Mouse (Mus musculus) thymus, postnatal 0 days (tissue): ENCODE measurements around the gene Dcst1. TPM values are rescaled to one million over a fixed set of nuclear protein-coding genes. Genes with fewer than 3 reads are reported as not detected.

Experiments used
- DNase-seq: peaks from one replicate; pipeline ENCODE4 v3.0.0-alpha.2; 2015; ENCODE audit warnings: low spot score
- polyA plus RNA-seq: library from polyadenylated mRNA; unstranded; fragments of >200 nt; fragmentation: Nextera tagmentation; extraction: Ambion mirVana; gene quantifications from 2 replicates; pipeline ENCODE4 v1.2.1, GENCODE M21; 2015

The Dcst1 gene
- polyA plus RNA-seq, 1 experiment from 2014 or later = 0.14 TPM

GRCm38 (mm10) chr3:89315930-89316831 is 48.9 kb downstream of the Dcst1 start:
- peak; percentile 37 for DNase-seq

DNA sequence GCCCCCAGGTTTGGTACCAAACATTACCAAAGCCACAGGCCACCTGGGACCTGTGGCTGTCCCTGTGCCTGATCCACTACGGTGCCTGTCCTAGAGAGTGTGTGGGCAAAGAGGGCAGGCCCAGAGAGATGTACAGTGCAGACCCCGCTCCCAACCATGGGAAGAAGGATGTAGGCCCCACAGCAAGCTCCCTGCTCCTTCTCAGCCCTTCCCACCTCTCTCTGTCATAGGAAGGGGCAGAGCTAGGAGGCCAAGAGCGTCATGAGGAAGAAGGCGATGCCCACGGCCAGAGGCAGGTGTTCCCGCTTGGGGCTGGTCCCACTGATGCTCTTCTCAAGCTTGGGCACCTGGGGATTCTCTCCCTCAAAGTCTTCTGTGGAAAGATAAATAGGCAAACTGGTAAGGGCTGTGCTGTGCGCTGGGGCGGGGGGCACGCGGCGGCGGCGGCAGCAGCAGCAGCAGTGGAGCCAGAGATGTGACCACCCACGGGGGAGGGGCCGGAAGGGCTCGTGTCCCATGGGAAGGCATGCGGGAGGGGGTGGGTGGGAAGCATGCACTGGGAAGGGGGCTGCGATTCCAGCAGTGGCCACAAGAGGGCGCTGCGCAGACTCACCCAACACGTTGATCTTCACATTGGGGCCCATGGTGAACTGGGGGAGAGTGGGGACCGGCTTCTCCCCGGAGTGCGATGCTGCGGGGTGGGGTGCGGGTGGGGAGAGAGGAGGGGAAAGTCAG is 49.7 kb downstream of the Dcst1 start:
- DNase-seq = peak; percentile 59

DNA sequence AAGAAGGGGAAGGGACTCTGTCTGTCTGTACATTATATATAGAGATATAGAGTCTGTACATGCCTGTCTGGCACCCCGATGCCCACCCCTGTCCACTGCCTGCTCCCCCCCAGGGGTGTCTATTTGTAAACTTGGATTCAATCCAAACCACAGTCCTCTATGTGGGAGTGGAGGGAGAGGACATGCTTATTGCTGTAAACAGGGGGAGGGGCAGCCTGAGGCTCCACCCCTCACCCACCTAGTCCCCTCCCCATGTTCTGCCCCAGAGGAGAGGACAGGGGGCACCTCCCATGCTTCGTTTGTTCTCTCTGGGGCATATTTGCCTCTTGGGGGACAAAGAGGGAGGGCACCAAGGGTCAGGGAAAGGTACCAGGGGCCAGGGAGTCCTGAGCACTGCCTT is 50.3 kb downstream of the Dcst1 start:
- DNase-seq = no peak

- no peak for DNase-seq
Observed at GRCm38 (mm10) chr3:89314340-89314739, 50.7 kb downstream of the Dcst1 start.

- peak; percentile 70 for DNase-seq
Observed at GRCm38 (mm10) chr3:89308089-89308488, 57.0 kb downstream of the Dcst1 start.

- DNase-seq = peak; percentile 24
Observed at GRCm38 (mm10) chr3:89305551-89306325, 59.3 kb downstream of the Dcst1 start.

DNA sequence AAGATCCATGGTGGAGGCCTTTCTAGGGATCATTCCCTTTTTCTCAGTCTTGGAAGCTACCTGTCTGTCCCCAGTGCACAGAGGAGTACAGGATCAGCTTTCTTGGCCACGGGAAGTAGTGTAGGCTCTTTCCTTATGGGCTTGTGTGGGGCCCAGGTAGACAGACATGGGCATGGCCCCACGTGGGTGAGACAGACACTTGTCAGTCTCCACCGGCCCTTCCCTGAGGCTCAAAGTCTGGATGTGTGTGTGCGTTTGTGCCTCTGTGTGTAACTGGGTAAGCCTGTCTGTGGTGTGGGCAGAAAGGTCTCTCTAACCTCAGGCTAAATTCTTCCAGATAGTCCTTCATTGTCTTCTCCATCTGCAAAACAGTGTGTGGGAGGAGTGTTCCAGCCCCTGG is 59.9 kb downstream of the Dcst1 start:
- DNase-seq = no peak

- no peak for DNase-seq
Observed at GRCm38 (mm10) chr3:89304440-89304839, 60.6 kb downstream of the Dcst1 start.

DNA sequence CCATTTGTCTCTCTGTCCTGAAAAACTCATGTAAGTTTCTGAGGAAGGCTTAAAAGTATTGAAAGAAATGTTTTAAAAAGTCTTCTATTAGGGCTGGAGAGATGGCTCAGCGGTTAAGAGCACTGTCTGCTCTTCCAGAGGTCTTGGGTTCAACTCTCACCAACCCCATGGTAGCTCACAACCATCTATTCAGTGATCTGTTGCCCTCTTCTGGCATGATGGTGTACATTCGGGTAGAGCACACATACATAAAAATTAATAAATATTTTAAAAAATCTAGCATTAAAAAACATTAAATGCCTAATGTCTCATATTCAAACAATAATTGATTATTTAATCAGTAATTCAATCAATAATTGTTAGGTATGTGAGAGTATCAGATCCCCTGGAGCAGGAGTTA is 64.5 kb downstream of the Dcst1 start:
- no peak for DNase-seq

Other genes starting within 250 kb of the Dcst1 start
- not detected in 2 replicates for gene Pklr, start 229.1 kb downstream of the Dcst1 start, polyA plus RNA-seq
- gene Hcn3, start 205.1 kb downstream of the Dcst1 start, polyA plus RNA-seq = 1.4 and 1.9 TPM in 2 replicates
- gene Clk2, start 200.5 kb downstream of the Dcst1 start, polyA plus RNA-seq = 18.1 and 22.3 TPM in 2 replicates
- gene Scamp3, start 187.8 kb downstream of the Dcst1 start, polyA plus RNA-seq = 130 and 131 TPM in 2 replicates
- gene Fam189b, start 182.1 kb downstream of the Dcst1 start, polyA plus RNA-seq = 71.2 and 80.1 TPM in 2 replicates
- 51.3 and 51.8 TPM in 2 replicates for gene Gba, start 162.3 kb downstream of the Dcst1 start, polyA plus RNA-seq
- 4.9 and 6.2 TPM in 2 replicates for gene Thbs3, start 150.1 kb downstream of the Dcst1 start, polyA plus RNA-seq
- gene Mtx1, start 138.2 kb downstream of the Dcst1 start, polyA plus RNA-seq = 206 and 223 TPM in 2 replicates
- gene Muc1, start 136.2 kb downstream of the Dcst1 start, polyA plus RNA-seq = 1.4 and 2.4 TPM in 2 replicates
- gene Krtcap2, start 119.3 kb downstream of the Dcst1 start, polyA plus RNA-seq = 304 and 318 TPM in 2 replicates
- gene Trim46, start 118.9 kb downstream of the Dcst1 start, polyA plus RNA-seq = 0.98 and 1.6 TPM in 2 replicates
- 163 and 167 TPM in 2 replicates for gene Dpm3, start 105.9 kb downstream of the Dcst1 start, polyA plus RNA-seq
- gene Slc50a1, start 94.7 kb downstream of the Dcst1 start, polyA plus RNA-seq = 84.7 and 87.2 TPM in 2 replicates
- 12.4 and 13.2 TPM in 2 replicates for gene Efna1, start 84.1 kb downstream of the Dcst1 start, polyA plus RNA-seq
- gene Efna3, start 42.3 kb downstream of the Dcst1 start, polyA plus RNA-seq = 0.82 and 1.0 TPM in 2 replicates
- gene Efna4, start 27.2 kb downstream of the Dcst1 start, polyA plus RNA-seq = 5.3 and 6.0 TPM in 2 replicates
- gene Adam15, start 15.3 kb downstream of the Dcst1 start, polyA plus RNA-seq = 17.4 and 18.1 TPM in 2 replicates
- not detected in 2 replicates for gene Dcst2, start 3.3 kb downstream of the Dcst1 start, polyA plus RNA-seq
- gene Zbtb7b, start 29.5 kb upstream of the Dcst1 start, polyA plus RNA-seq = 4.1 and 4.6 TPM in 2 replicates
- not detected in 2 replicates for gene Lenep, start 37.5 kb upstream of the Dcst1 start, polyA plus RNA-seq
- gene Flad1, start 46.6 kb upstream of the Dcst1 start, polyA plus RNA-seq = 29.5 and 32.6 TPM in 2 replicates
- 466 and 485 TPM in 2 replicates for gene Cks1b, start 53.1 kb upstream of the Dcst1 start, polyA plus RNA-seq
- gene Shc1, start 53.2 kb upstream of the Dcst1 start, polyA plus RNA-seq = 37.2 and 44.7 TPM in 2 replicates
- 21.3 and 22.3 TPM in 2 replicates for gene Pygo2, start 65.0 kb upstream of the Dcst1 start, polyA plus RNA-seq
- gene Pbxip1, start 71.5 kb upstream of the Dcst1 start, polyA plus RNA-seq = 23.1 and 27.3 TPM in 2 replicates
- 39.3 and 40.3 TPM in 2 replicates for gene Pmvk, start 89.3 kb upstream of the Dcst1 start, polyA plus RNA-seq
- gene Kcnn3, start 154.9 kb upstream of the Dcst1 start, polyA plus RNA-seq = 7.3 and 8.8 TPM in 2 replicates